11 mouse cellular contexts compared by ENCODE assay signal in the genomic region with DNA sequence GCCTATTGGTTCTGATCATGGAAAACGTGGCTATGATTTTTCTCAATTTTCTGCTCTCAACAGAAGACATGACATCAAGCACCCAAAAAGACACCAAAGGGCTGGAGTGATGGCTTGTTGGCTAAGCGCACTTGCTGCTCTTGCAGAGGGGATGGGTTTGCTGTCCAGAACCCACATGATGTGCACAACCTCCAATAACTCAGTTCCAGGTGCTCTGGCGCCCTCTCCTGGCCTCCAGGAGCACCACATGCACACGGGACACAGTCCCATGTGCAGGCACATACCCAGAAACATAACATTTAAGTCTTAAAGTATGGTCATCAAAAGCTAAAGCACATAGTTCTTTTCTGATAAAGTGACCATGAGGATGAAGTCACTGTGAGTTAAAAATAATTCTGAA.
DNase-seq lines count a peak whose midpoint lies in the region; ATAC-seq and TF ChIP-seq lines count a peak whose summit lies in the region.
"Had no signal": no experiment of that assay in that cellular context is flagged by ENCODE, and none has a peak within 500 bp of the region (broad histone marks: within the 10 kb centered on the region; RNA-seq: fewer than 3 reads in every experiment).

No protein-coding gene starts in this region.

- DNase-seq in gastrocnemius, adult 2 months = no peak
- no peak for DNase-seq in gastrocnemius, postnatal 14 days
- DNase-seq in liver, embryonic 14.5 days (ENCODE audit: low read depth in 3 of 3, low spot score in 3 of 3) = no peak
- DNase-seq in liver (no peak), 416B (ENCODE audit: low read depth) (peak; percentile 52)
- DNase-seq in brain, embryonic 14.5 days (ENCODE audit: low read depth) = no peak
- DNase-seq in cerebellum, adult 11-12 months = no peak
- no peak for DNase-seq in layer of hippocampus, adult 9-10 months (ENCODE audit: low spot score)

- intact Hi-C loops in gastrocnemius, adult 2 months (cut with DNase I) = no loop called here
- intact Hi-C loops in gastrocnemius, postnatal 14 days (cut with DNase I; ENCODE audit: low total_unique reads) = no loop called here

- H3K4me1 ChIP-seq in liver, embryonic 14.5 days (replicated peaks; ENCODE audit: control insufficient read depth in 2 of 2, insufficient read depth in 2 of 2, low read length in 1 of 2) = no peaks in the 10 kb centered on the region
- H3K4me1 ChIP-seq: liver, embryonic 15.5 days had no signal

- peak; percentile 28 for TF ChIP-seq CTCF in gastrocnemius, adult 2 months (IDR thresholded peaks at IDR 0.05)
- peak; percentile 71 for TF ChIP-seq CTCF in liver, embryonic 14.5 days (IDR thresholded peaks at IDR 0.05; ENCODE audit: low read depth)
- TF ChIP-seq CTCF in brain, embryonic 14.5 days (IDR thresholded peaks at IDR 0.05; ENCODE audit: borderline replicate concordance, extremely low read depth, insufficient read depth, insufficient read length) = peak; percentile 52

- no peak overlapping the region for H3K27ac ChIP-seq in gastrocnemius, adult 2 months
- H3K27ac ChIP-seq in liver, embryonic 14.5 days = no peak overlapping the region
- H3K27ac ChIP-seq: liver, embryonic 15.5 days had no signal

- no peak overlapping the region for H3K4me3 ChIP-seq in gastrocnemius, adult 2 months
- H3K4me3 ChIP-seq in liver, embryonic 14.5 days (ENCODE audit: insufficient read depth in 1 of 2, low read depth in 2 of 2, low read length in 2 of 2) = no peak overlapping the region
- H3K4me3 ChIP-seq: liver, embryonic 15.5 days had no signal

- TF ChIP-seq EP300 in liver, embryonic 14.5 days (IDR thresholded peaks at IDR 0.05; ENCODE audit: low read depth) = no peak

- H3K9ac ChIP-seq in liver, embryonic 14.5 days (replicated peaks) = no peak overlapping the region
- H3K9ac ChIP-seq: liver, embryonic 15.5 days had no signal

- ATAC-seq in liver, embryonic 14.5 days (ENCODE audit: insufficient read depth) = no peak
- ATAC-seq: forebrain, embryonic 16.5 days; midbrain, embryonic 16.5 days had no signal

- no peaks in the 10 kb centered on the region for H3K27me3 ChIP-seq in liver, embryonic 14.5 days (ENCODE audit: control insufficient read depth, insufficient read depth, low read length)
- H3K27me3 ChIP-seq: liver, embryonic 15.5 days had no signal

- no peaks in the 10 kb centered on the region for H3K36me3 ChIP-seq in liver, embryonic 14.5 days (replicated peaks; ENCODE audit: control insufficient read depth, insufficient read depth, low read depth)
- H3K36me3 ChIP-seq: liver, embryonic 15.5 days had no signal

- TF ChIP-seq POLR2A in brain, embryonic 14.5 days (IDR thresholded peaks at IDR 0.05; ENCODE audit: borderline replicate concordance, extremely low read depth, insufficient read depth, insufficient read length, poor library complexity, severe bottlenecking) = no peak

- no peak overlapping the region for H3K4me2 ChIP-seq in liver, embryonic 14.5 days (ENCODE audit: low read depth)
- H3K4me2 ChIP-seq: liver, embryonic 15.5 days had no signal

- 48% methylated on average over 4 of the region's 4 CpGs for WGBS in liver, embryonic 14.5 days (ENCODE audit: insufficient replicate concordance)

- no peaks in the 10 kb centered on the region for H3K9me3 ChIP-seq in liver, embryonic 14.5 days (ENCODE audit: control insufficient read depth, low read length)
- H3K9me3 ChIP-seq: liver, embryonic 15.5 days had no signal
